Mouse (Mus musculus) fibroblast of lung, adult 2 months (primary cell): Measurements from ENCODE around the gene Olfr743.
"Not testable (repeated sequence)": the region's sequence is repeated elsewhere in the genome, so short reads cannot be mapped to it uniquely, and the experiment has no call there.

Experiments used
- DNase-seq: peaks from one replicate; pipeline ENCODE4 v3.0.0-alpha.2; 2011; ENCODE audit warnings: low read depth

The Olfr743 gene

DNA sequence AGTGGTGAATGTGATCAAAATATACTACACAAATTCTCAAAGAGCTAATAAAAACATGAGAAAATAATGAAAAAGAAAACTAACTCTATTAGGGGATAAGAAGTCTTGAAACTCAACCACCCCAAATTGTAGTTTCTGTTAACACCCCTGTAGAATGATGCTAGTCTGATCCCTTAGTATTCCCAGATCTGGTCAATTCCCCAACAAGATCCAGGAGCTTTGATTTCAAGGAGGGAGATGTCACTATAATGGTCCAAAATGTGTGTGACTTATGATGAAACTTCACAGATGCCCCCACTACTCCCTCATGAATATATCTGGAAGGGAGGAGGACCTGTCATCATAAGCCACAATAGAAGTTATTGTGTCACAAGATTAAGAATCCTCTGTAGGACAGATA, at the start of gene Olfr743:
Gene Olfr743 (plus strand): TSS at position 301 of the 400 bp plus-strand sequence.
- DNase-seq, result no peak

DNA sequence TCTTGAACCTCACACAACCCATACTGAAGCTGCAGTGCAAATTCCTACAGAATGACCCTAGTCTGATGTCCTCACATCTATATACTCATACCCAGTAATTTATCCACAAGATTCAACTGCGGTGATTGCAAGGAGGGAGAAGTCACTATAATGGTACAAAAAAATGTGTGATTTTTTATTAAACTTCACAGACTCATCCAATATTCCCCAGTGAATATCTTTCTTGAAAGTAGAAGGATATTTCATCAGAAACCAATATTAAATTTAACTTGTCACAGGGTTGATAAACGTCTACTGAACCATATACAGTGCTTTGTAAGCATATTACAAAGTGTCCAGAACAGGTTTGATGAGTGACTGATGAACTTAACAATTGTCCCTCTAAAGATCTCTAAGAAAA, 49.2 kb upstream of the Olfr743 start, which contains the start of gene Olfr741:
Gene Olfr741 (plus strand): TSS at position 301 of the 400 bp plus-strand sequence.
- no peak for DNase-seq

DNA sequence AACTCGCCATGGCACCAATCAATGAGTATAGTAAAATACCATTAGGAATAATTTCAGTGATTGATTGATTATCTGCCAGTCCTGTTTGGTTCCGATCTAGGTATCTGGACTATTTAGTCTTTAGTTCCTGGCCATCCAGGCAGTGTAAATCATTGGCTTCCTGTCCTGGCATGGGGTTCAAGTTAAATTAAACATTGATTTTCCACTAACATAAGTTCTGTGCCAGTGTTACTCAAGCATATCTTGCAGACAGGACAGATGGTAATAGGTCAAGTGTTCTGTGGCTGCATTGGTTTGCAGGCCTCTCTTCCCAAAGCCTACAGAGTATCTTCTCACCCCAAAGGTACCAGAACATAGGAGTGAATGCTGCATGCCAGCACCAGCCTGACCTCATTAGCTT, 43.2 kb upstream of the Olfr743 start:
- no peak for DNase-seq

DNA sequence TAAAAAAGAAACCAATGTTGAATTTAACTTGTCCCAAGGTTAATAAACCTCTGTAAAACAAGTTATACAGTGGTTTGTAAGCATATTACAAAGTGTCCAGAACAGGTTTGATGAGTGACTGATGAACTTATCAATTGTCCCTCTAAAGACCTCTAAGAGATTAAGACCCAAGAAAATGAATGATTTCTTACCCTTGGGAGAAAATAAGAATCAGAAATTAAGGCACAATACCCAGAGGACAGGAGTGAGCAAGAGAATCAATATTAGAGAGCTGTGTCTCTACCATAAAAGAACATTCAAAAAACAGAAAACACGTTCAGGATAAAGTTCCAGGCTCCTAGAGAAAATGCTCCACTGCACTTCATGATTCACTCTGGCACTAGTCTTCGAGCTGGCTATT, 18.3 kb upstream of the Olfr743 start, which contains the start of gene Olfr742:
Gene Olfr742 (plus strand): TSS at position 301 of the 400 bp plus-strand sequence.
- no peak for DNase-seq

DNA sequence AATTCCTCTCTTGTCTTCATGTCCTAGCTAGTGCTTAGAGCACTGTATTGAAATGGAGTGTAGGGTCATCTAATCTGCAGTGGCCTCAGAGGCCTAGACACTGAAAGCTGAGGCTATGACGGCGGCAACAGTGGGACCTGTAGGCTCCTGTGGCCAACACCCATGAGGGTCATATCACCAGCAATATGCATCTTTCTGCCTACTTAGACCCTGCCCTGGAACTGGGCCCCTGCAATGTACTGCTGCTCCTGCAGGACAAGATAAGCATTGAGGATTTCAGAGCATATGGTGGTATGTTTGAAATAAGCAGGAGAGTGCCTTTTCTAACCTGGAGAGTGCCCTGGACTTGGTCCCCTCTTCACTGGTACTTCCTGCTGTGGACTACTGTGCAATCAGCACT, 31.1 kb downstream of the Olfr743 start:
- DNase-seq, result no peak

DNA sequence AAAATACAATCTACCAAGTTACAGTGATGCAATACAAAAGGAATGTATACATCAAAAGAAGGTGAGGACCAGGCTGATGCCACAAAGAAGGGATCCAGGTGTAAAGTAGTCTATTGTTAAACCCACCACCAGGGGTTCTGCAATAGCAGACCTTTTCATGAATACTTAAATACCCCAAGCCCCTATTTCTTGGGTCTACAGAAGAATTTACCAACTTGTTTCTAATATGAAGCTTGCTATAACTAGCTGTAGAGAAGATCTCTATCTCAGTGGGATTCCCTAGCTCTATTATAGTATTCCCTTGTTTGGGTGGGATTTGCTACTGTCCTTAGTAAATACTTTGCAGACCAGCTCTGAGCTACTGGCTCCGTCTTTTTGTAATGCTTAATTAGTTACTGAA, 51.4 kb downstream of the Olfr743 start:
- DNase-seq, result not testable (repeated sequence)
